Mouse (Mus musculus): ENCODE results near the gene Tec. TPM values are rescaled to one million over a fixed set of nuclear protein-coding genes. Genes with fewer than 3 reads are reported as not detected.

The Tec gene
- polyA plus RNA-seq, 1 experiment from 2014 or later, result 4.3 TPM

DNA sequence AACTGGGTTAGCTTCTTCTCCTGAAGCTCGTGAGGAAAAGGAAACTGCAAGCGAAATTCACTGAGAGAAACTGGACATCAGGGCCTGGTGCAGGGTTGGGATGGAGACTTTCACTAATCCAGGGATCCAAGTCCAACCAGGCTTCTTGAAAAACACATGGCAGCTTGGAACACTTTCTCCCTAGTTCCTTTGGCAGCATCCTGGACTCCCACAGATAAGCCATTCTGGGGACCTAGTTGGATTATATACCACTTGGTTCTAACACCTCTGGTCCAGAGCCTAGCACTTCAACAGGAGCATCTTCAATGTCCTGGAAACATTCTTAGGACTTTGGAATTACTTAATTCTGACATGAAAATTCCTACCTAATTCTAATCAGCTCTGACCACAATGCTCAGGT lies 113.2 kb downstream of the Tec start:
- H3K27me3 ChIP-seq (replicated peaks; ENCODE audit: control insufficient read depth, insufficient read depth, low read length), result no peaks in the 10 kb centered on the region
- H3K27ac ChIP-seq (ENCODE audit: low read depth, low read length), result no peak overlapping the region
- no peak overlapping the region for H3K4me2 ChIP-seq (ENCODE audit: low read length)
- ATAC-seq, result no peak
- H3K36me3 ChIP-seq (ENCODE audit: control insufficient read depth, insufficient read depth, low read length), result no peaks in the 10 kb centered on the region
- no peaks in the 10 kb centered on the region; the same call in 1 of the 2 replicates for H3K4me1 ChIP-seq (ENCODE audit: control insufficient read depth, insufficient read depth, low read length)
- H3K4me3 ChIP-seq (ENCODE audit: low read depth, low read length), result no peak overlapping the region
- WGBS, result 85% methylated on average over 2 of the region's 2 CpGs
- no peaks in the 10 kb centered on the region for H3K9me3 ChIP-seq (replicated peaks; ENCODE audit: control insufficient read depth, low read length)
- H3K9ac ChIP-seq (ENCODE audit: low read length), result no peak overlapping the region
- no peak for DNase-seq (ENCODE audit: low spot score)

GRCm38 (mm10) chr5:72752585-72752984 lies 115.7 kb downstream of the Tec start, which contains the start of gene Txk:
Txk (minus strand) TSS chr5:72752777.
- Histone ChIP-seq H3K9me3 (replicated peaks; ENCODE audit: control insufficient read depth, low read length) (no peaks in the 10 kb centered on the region), H3K36me3 (ENCODE audit: control insufficient read depth, insufficient read depth, low read length) (no peaks in the 10 kb centered on the region), H3K4me3 (ENCODE audit: low read depth, low read length) (no peak within 1 kb of the TSS), H3K27ac (ENCODE audit: low read depth, low read length) (no peak within 1 kb of the TSS), H3K9ac (ENCODE audit: low read length) (no peak within 1 kb of the TSS), H3K27me3 (replicated peaks; ENCODE audit: control insufficient read depth, insufficient read depth, low read length) (no peaks in the 10 kb centered on the region), H3K4me1 (ENCODE audit: control insufficient read depth, insufficient read depth, low read length) (no peaks in the 10 kb centered on the region; the same call in 1 of the 2 replicates), H3K4me2 (ENCODE audit: low read length) (no peak within 1 kb of the TSS)
- ATAC-seq, result no peak
- WGBS, result 91% methylated on average over 5 of the region's 5 CpGs
- DNase-seq (ENCODE audit: low spot score), result no peak

DNA sequence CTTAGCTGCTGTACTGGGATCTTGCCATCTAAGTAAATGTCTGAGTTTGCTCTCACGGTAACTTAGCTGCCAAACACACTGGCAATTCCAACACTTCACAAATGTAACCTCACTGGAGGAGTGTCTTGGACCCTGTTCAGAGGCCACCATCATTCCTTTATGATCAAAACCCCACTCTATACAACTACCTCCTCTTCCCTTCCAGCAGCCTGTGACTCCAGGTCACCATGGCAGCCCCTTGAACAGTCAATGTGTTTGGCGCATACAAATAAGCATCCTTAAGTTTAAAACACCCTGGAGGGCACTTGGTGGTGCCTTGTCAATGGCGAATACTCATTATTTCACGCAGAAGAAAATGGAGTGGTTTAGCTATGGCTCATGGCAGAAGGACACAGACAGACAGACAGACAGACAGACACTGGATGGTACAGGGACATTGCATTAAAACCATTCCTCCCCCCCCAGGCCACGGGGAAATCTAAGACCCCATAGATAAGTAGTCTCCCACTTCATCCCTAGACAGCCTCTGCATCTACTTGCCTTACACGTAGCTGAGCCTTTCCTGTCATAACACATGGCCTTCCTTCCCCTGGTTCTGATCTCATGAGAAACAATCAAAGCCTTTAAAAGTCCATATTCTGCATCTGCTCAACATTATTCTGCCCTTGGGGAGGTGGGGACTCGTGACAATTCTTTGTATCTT lies 117.1 kb downstream of the Tec start:
- DNase-seq (ENCODE audit: low spot score) (peak; percentile 24), ATAC-seq (peak; percentile 46; the same call in 1 of the 2 replicates)
- no peak overlapping the region for H3K4me3 ChIP-seq (ENCODE audit: low read depth, low read length)
- no peaks in the 10 kb centered on the region for H3K27me3 ChIP-seq (replicated peaks; ENCODE audit: control insufficient read depth, insufficient read depth, low read length)
- H3K36me3 ChIP-seq (ENCODE audit: control insufficient read depth, insufficient read depth, low read length), result no peaks in the 10 kb centered on the region
- no peaks in the 10 kb centered on the region for H3K4me1 ChIP-seq (ENCODE audit: control insufficient read depth, insufficient read depth, low read length)
- H3K4me2 ChIP-seq (ENCODE audit: low read length), result no peak overlapping the region
- H3K9ac ChIP-seq (ENCODE audit: low read length), result no peak overlapping the region
- H3K9me3 ChIP-seq (replicated peaks; ENCODE audit: control insufficient read depth, low read length), result no peaks in the 10 kb centered on the region
- WGBS, result 80% methylated on average over 7 of the region's 7 CpGs
- no peak overlapping the region for H3K27ac ChIP-seq (ENCODE audit: low read depth, low read length)

DNA sequence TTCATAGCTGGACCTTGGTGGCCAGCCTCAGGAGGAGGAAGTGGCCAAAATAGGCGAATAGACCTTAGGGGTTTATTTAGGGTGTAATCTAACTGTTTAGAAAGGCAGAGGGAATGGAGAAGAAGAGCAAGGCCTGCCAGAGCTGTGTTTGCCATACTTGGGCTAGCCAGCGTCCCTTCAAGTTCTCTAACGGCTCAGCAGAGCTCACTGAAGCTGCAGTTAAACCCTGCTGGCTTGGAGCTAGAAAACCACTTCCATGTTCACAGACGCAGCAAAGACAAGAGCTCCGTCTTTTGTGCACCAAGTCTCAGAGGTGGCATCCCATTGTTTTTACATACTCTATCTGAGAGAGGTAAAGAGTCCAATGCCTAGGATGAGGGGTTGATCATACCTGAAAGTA lies 118.1 kb downstream of the Tec start:
- DNase-seq (ENCODE audit: low spot score) (no peak), ATAC-seq (no peak)
- Histone ChIP-seq H3K27me3 (replicated peaks; ENCODE audit: control insufficient read depth, insufficient read depth, low read length) (no peaks in the 10 kb centered on the region), H3K4me1 (ENCODE audit: control insufficient read depth, insufficient read depth, low read length) (no peaks in the 10 kb centered on the region), H3K4me2 (ENCODE audit: low read length) (no peak overlapping the region), H3K27ac (ENCODE audit: low read depth, low read length) (no peak overlapping the region), H3K36me3 (ENCODE audit: control insufficient read depth, insufficient read depth, low read length) (no peaks in the 10 kb centered on the region), H3K9me3 (replicated peaks; ENCODE audit: control insufficient read depth, low read length) (no peaks in the 10 kb centered on the region), H3K9ac (ENCODE audit: low read length) (no peak overlapping the region), H3K4me3 (ENCODE audit: low read depth, low read length) (no peak overlapping the region)
- WGBS, result 73% methylated on average over 5 of the region's 5 CpGs

- no peaks in the 10 kb centered on the region for H3K27me3 ChIP-seq (replicated peaks; ENCODE audit: control insufficient read depth, insufficient read depth, low read length)
- DNase-seq (ENCODE audit: low spot score) (no peak), ATAC-seq (no peak)
- no peaks in the 10 kb centered on the region for H3K9me3 ChIP-seq (replicated peaks; ENCODE audit: control insufficient read depth, low read length)
- H3K36me3 ChIP-seq (ENCODE audit: control insufficient read depth, insufficient read depth, low read length), result no peaks in the 10 kb centered on the region
- H3K9ac ChIP-seq (ENCODE audit: low read length), result no peak overlapping the region
- H3K4me1 ChIP-seq (ENCODE audit: control insufficient read depth, insufficient read depth, low read length), result no peaks in the 10 kb centered on the region
- 76% methylated on average over 7 of the region's 7 CpGs for WGBS
- no peak overlapping the region for H3K4me2 ChIP-seq (ENCODE audit: low read length)
- H3K27ac ChIP-seq (ENCODE audit: low read depth, low read length), result no peak overlapping the region
- H3K4me3 ChIP-seq (ENCODE audit: low read depth, low read length), result no peak overlapping the region
These were observed 119.5 kb downstream of the Tec start for GRCm38 (mm10) chr5:72748659-72749265.

DNA sequence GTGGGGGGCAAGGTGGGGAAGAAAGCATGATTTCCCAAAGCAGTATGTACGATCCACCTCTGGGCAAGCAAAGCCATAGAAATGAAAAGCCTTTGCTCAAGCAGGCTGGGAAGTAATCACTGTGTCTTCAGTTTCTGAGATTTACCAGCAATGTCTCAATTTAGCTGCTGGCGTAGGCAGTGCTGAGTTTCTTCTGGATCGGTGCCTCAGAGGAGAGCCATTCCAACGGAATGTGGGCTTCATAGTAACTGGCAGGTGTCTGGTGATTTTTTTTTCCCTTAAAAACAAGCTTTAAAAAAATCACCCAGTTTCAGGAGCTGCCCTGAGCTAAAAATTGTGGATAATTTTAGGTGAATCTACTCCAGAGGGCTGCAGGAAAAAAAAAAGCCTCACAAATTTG lies 120.9 kb downstream of the Tec start:
- DNase-seq (ENCODE audit: low spot score) (no peak), ATAC-seq (no peak)
- Histone ChIP-seq H3K27ac (ENCODE audit: low read depth, low read length) (no peak overlapping the region), H3K36me3 (ENCODE audit: control insufficient read depth, insufficient read depth, low read length) (no peaks in the 10 kb centered on the region), H3K4me1 (ENCODE audit: control insufficient read depth, insufficient read depth, low read length) (no peaks in the 10 kb centered on the region), H3K9me3 (replicated peaks; ENCODE audit: control insufficient read depth, low read length) (no peaks in the 10 kb centered on the region), H3K27me3 (replicated peaks; ENCODE audit: control insufficient read depth, insufficient read depth, low read length) (no peaks in the 10 kb centered on the region), H3K4me3 (ENCODE audit: low read depth, low read length) (no peak overlapping the region), H3K9ac (ENCODE audit: low read length) (no peak overlapping the region), H3K4me2 (ENCODE audit: low read length) (no peak overlapping the region)
- 83% methylated on average over 4 of the region's 4 CpGs for WGBS

DNA sequence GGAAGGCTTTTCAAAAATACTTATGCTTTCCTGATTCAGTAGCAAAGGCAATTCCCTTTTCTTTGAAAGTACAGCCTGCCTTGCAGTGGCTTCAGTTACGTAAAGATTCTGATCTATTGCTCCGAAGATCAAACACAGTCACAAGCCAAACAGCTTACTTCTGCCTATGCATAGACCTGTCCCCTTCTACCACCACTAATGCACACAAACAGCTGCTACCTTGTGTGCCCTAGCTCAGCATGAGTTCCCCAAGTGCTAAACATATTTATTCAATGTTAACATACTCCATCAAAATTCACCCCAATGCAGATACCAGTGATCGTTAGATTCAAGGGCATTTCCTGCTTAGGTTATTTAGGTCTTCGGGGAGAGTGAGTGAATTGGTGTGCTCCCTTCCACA lies 121.8 kb downstream of the Tec start:
- H3K27ac ChIP-seq (ENCODE audit: low read depth, low read length), result no peak overlapping the region
- DNase-seq (ENCODE audit: low spot score), result no peak
- H3K4me2 ChIP-seq (ENCODE audit: low read length), result no peak overlapping the region
- H3K4me3 ChIP-seq (ENCODE audit: low read depth, low read length), result no peak overlapping the region
- no peaks in the 10 kb centered on the region for H3K27me3 ChIP-seq (replicated peaks; ENCODE audit: control insufficient read depth, insufficient read depth, low read length)
- 80% methylated on average over 4 of the region's 4 CpGs for WGBS
- no peak overlapping the region for H3K9ac ChIP-seq (ENCODE audit: low read length)
- no peaks in the 10 kb centered on the region for H3K36me3 ChIP-seq (ENCODE audit: control insufficient read depth, insufficient read depth, low read length)
- no peaks in the 10 kb centered on the region for H3K4me1 ChIP-seq (ENCODE audit: control insufficient read depth, insufficient read depth, low read length)
- no peak for ATAC-seq
- no peaks in the 10 kb centered on the region for H3K9me3 ChIP-seq (replicated peaks; ENCODE audit: control insufficient read depth, low read length)

GRCm38 (mm10) chr5:72743103-72743502 lies 125.2 kb downstream of the Tec start:
- Histone ChIP-seq H3K9ac (ENCODE audit: low read length) (no peak overlapping the region), H3K4me3 (ENCODE audit: low read depth, low read length) (no peak overlapping the region), H3K27me3 (replicated peaks; ENCODE audit: control insufficient read depth, insufficient read depth, low read length) (no peaks in the 10 kb centered on the region), H3K36me3 (ENCODE audit: control insufficient read depth, insufficient read depth, low read length) (no peaks in the 10 kb centered on the region), H3K9me3 (replicated peaks; ENCODE audit: control insufficient read depth, low read length) (no peaks in the 10 kb centered on the region), H3K27ac (ENCODE audit: low read depth, low read length) (no peak overlapping the region), H3K4me1 (ENCODE audit: control insufficient read depth, insufficient read depth, low read length) (no peaks in the 10 kb centered on the region), H3K4me2 (ENCODE audit: low read length) (no peak overlapping the region)
- 90% methylated on average over 6 of the region's 6 CpGs for WGBS
- ATAC-seq (no peak), DNase-seq (ENCODE audit: low spot score) (no peak)

DNA sequence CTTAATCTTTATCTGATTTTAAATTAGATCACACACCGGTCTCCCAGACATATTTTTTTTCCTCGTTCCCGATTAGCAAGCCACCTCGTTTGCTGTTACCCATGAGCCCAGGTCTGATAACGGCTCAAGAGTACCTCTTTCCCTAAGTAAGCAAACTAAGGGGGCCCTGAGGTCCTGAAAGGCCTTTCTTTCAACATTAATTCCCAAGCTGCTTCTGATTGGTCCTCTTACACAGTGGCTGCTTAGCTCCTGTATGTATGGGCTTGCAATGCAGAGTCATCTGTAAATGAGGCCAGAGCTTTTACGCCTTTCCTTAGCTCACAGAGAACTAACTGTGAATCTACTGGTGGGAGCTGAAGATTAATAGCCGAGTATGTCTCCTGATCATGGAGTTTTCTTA lies 131.4 kb downstream of the Tec start:
- DNase-seq (ENCODE audit: low spot score) (no peak), ATAC-seq (no peak)
- WGBS, result 50% methylated on average over 7 of the region's 7 CpGs
- Histone ChIP-seq H3K27ac (ENCODE audit: low read depth, low read length) (no peak overlapping the region), H3K4me2 (ENCODE audit: low read length) (no peak overlapping the region), H3K9me3 (replicated peaks; ENCODE audit: control insufficient read depth, low read length) (no peaks in the 10 kb centered on the region), H3K27me3 (replicated peaks; ENCODE audit: control insufficient read depth, insufficient read depth, low read length) (no peaks in the 10 kb centered on the region), H3K4me1 (ENCODE audit: control insufficient read depth, insufficient read depth, low read length) (0 out of 2 replicates have a peak, but pooled peaks cover 3% of the 10 kb centered on the region), H3K4me3 (ENCODE audit: low read depth, low read length) (no peak overlapping the region), H3K9ac (ENCODE audit: low read length) (no peak overlapping the region), H3K36me3 (ENCODE audit: control insufficient read depth, insufficient read depth, low read length) (no peaks in the 10 kb centered on the region)

Data from forebrain, embryonic 14.5 days (tissue).